ENCODE assay signal across 8 mouse cellular contexts in the genomic region with DNA sequence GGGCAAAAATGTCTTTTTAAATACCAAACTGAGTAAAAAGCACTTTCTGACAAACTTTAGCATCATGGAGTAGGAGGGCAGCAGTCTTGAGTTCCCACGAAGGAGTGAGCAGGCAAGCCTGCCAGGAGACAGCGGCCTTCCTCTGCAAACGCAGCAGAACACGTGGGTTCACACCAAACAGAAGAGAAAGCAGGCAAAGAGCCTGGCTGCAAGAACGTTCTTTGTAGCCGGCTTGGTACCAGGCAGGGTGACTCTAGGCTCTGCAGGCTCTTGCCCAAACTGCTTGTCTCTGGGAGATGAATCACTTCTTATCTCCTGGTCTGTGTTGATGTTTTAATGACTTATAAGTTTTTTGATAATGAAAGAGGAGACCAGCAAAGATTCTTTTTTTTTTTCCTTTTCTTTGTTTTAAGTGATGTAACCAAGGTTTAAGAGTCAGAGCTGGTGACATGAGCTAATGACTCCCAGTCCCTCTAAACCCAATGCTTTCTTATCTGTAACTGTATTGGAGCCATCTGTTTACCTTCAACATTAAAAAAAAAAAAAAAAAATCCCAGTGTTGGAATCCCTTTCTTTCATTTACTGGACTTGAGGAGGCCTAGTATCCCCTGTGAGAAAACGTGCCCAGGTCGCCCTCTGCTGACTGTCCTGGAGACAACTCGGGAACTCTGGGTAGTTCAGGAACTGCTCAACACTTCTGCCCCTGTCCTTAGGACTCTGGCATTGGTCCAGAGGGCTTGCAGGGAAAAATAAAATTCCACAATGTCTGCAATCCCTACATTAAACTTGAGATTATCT. TPM values are rescaled to one million over a fixed set of nuclear protein-coding genes. Genes with fewer than 3 reads are reported as not detected.
DNase-seq lines count a peak whose midpoint lies in the region; TF ChIP-seq lines count a peak whose summit lies in the region.

No protein-coding gene starts in this region.

- no peak overlapping the region for H3K4me3 ChIP-seq in left cerebral cortex, adult 2 months

- TF ChIP-seq CTCF in left cerebral cortex, adult 2 months (IDR thresholded peaks at IDR 0.05) = peak; percentile 72

- H3K27ac ChIP-seq in left cerebral cortex, adult 2 months = no peak overlapping the region

- intact Hi-C loops in gastrocnemius, postnatal 14 days (cut with DNase I; ENCODE audit: low total_unique reads) = loop anchor here (5.0 kb wide), 1 partner anchor 297 kb away; no protein-coding TSS in a partner anchor
- intact Hi-C loops in left cerebral cortex, adult 2 months (cut with DNase I) = loop anchor here (1.0 to 10.0 kb wide), 4 partner anchors 43 to 539 kb away; a partner anchor contains a TSS

- DNase-seq in adrenal gland, adult 2 months = peak; percentile 62
- DNase-seq in embryo, embryonic 10.5 days (ENCODE audit: low spot score) = peak; percentile 88
- DNase-seq in gastrocnemius, postnatal 14 days = peak; percentile 68
- peak; percentile 9 for DNase-seq in induced T-regulatory cell, adult 2 months (ENCODE audit: low read depth)
- peak; percentile 75 to 77 for DNase-seq in left cerebral cortex, adult 2 months (ENCODE audit: extremely low spot score in 1 of 2, low spot score in 2 of 2)
- DNase-seq in lung, postnatal 4 days = peak; percentile 70 to 72
- DNase-seq in right cerebral cortex, postnatal 36 days (ENCODE audit: low spot score in 2 of 2) = peak; percentile 59 to 76
- DNase-seq in c-Kit-positive CD71-positive TER-119-positive erythroid progenitor cells, embryonic 14.5 days (ENCODE audit: low spot score) = no peak

RNA-seq across cellular contexts. Expression of a gene that starts 2.0 kb away (rescaled TPM):
- not detected for total RNA-seq in adrenal gland, adult 2 months (2021)
- polyA plus RNA-seq in adrenal gland, adult 2 months (2012; rRNA removed) = not detected in 2 replicates
- not detected for total RNA-seq in gastrocnemius, postnatal 14 days (2021)
- total RNA-seq in left cerebral cortex, adult 2 months (2021) = not detected

RNA-seq across cellular contexts. Expression of a gene that starts 56.3 kb away (rescaled TPM):
- total RNA-seq in adrenal gland, adult 2 months (2021) = 10 to 100 TPM; 11.1 to 13.2 TPM
- 2.7 and 3.9 TPM in 2 replicates for polyA plus RNA-seq in adrenal gland, adult 2 months (2012; rRNA removed)
- 1 to 10 TPM; 2.1 to 2.3 TPM for total RNA-seq in gastrocnemius, postnatal 14 days (2021)
- 1 to 10 TPM; 6.3 to 6.4 TPM for total RNA-seq in left cerebral cortex, adult 2 months (2021)
